Mouse (Mus musculus): ENCODE measurements at regions not wholly inside any gene's neighbourhood (a gene's known extent, or its start where the extent isn't known, plus 50 kb on each side); places are given as distances from the start of the nearest gene placed in this dataset.
"Not testable (repeated sequence)": the region's sequence is repeated elsewhere in the genome, so short reads cannot be mapped to it uniquely, and the experiment has no call there.

- no peak for TF ChIP-seq POLR2A (IDR thresholded peaks at IDR 0.05; ENCODE audit: low read depth, low read length)
- 82% methylated on average over 3 of the region's 3 CpGs for WGBS
Measured at GRCm38 (mm10) chr2:17898780-17899179, 98.0 kb downstream of the H2al2a start.

GRCm38 (mm10) chr2:17896036-17896435 is 100.7 kb downstream of the H2al2a start:
- DNase-seq (ENCODE audit: low read depth in 1 of 2, low spot score in 2 of 2) = no peak
- no peaks in the 10 kb centered on the region for H3K27me3 ChIP-seq (ENCODE audit: control insufficient read depth, insufficient read depth, low read length)
- 90% methylated on average over 2 of the region's 2 CpGs for WGBS
- H3K4me1 ChIP-seq (ENCODE audit: control insufficient read depth, insufficient read depth, insufficient read length) = no peaks in the 10 kb centered on the region
- H3K36me3 ChIP-seq (ENCODE audit: control insufficient read depth, insufficient read depth, low read length) = no peaks in the 10 kb centered on the region
- no peak for TF ChIP-seq POLR2A (IDR thresholded peaks at IDR 0.05; ENCODE audit: low read depth, low read length)
- no peak for TF ChIP-seq CTCF (IDR thresholded peaks at IDR 0.05; ENCODE audit: extremely low read depth, insufficient read depth, insufficient read length, insufficient replicate concordance)
- H3K4me3 ChIP-seq (ENCODE audit: extremely low read depth, insufficient read depth, insufficient read length) = no peak overlapping the region
- H3K27ac ChIP-seq (ENCODE audit: insufficient read depth, low read length) = no peak overlapping the region

More at GRCm38 (mm10) chr2:17898780-17899179, 98.0 kb downstream of the H2al2a start:
- H3K36me3 ChIP-seq (ENCODE audit: control insufficient read depth, insufficient read depth, low read length) = no peaks in the 10 kb centered on the region
- H3K4me3 ChIP-seq (ENCODE audit: extremely low read depth, insufficient read depth, insufficient read length) = no peak overlapping the region
- no peaks in the 10 kb centered on the region for H3K27me3 ChIP-seq (ENCODE audit: control insufficient read depth, insufficient read depth, low read length)
- no peak overlapping the region for H3K27ac ChIP-seq (ENCODE audit: insufficient read depth, low read length)
- no peaks in the 10 kb centered on the region for H3K4me1 ChIP-seq (ENCODE audit: control insufficient read depth, insufficient read depth, insufficient read length)
- no peak for DNase-seq (ENCODE audit: low read depth in 1 of 2, low spot score in 2 of 2)

- not testable (repeated sequence) for DNase-seq (ENCODE audit: low read depth in 1 of 2, low spot score in 2 of 2); H3K4me1 ChIP-seq (ENCODE audit: control insufficient read depth, insufficient read depth, insufficient read length); H3K27me3 ChIP-seq (ENCODE audit: control insufficient read depth, insufficient read depth, low read length); H3K36me3 ChIP-seq (ENCODE audit: control insufficient read depth, insufficient read depth, low read length); H3K4me3 ChIP-seq (ENCODE audit: extremely low read depth, insufficient read depth, insufficient read length); H3K27ac ChIP-seq (ENCODE audit: insufficient read depth, low read length)
- 93% methylated on average over 7 of the region's 7 CpGs for WGBS
Measured at GRCm38 (mm10) chr2:17892661-17893060, 104.1 kb downstream of the H2al2a start.

- no peaks in the 10 kb centered on the region for H3K36me3 ChIP-seq (ENCODE audit: control insufficient read depth, insufficient read depth, low read length)
- TF ChIP-seq CTCF (IDR thresholded peaks at IDR 0.05; ENCODE audit: extremely low read depth, insufficient read depth, insufficient read length, insufficient replicate concordance) (no peak), POLR2A (IDR thresholded peaks at IDR 0.05; ENCODE audit: low read depth, low read length) (no peak)
- no peaks in the 10 kb centered on the region for H3K4me1 ChIP-seq (ENCODE audit: control insufficient read depth, insufficient read depth, insufficient read length)
- H3K4me3 ChIP-seq (ENCODE audit: extremely low read depth, insufficient read depth, insufficient read length) = no peak overlapping the region
- WGBS = 87% methylated on average over 3 of the region's 3 CpGs
- no peak for DNase-seq (ENCODE audit: low read depth in 1 of 2, low spot score in 2 of 2)
- no peaks in the 10 kb centered on the region for H3K27me3 ChIP-seq (ENCODE audit: control insufficient read depth, insufficient read depth, low read length)
- no peak overlapping the region for H3K27ac ChIP-seq (ENCODE audit: insufficient read depth, low read length)
Measured at GRCm38 (mm10) chr2:17887699-17888098, 109.1 kb downstream of the H2al2a start.

GRCm38 (mm10) chr2:17882389-17882788 is 114.4 kb downstream of the H2al2a start:
- WGBS = 88% methylated on average over 12 of the region's 12 CpGs
- Histone ChIP-seq H3K36me3 (ENCODE audit: control insufficient read depth, insufficient read depth, low read length) (no peaks in the 10 kb centered on the region), H3K27ac (ENCODE audit: insufficient read depth, low read length) (no peak overlapping the region), H3K4me1 (ENCODE audit: control insufficient read depth, insufficient read depth, insufficient read length) (no peaks in the 10 kb centered on the region), H3K4me3 (ENCODE audit: extremely low read depth, insufficient read depth, insufficient read length) (no peak overlapping the region), H3K27me3 (ENCODE audit: control insufficient read depth, insufficient read depth, low read length) (no peaks in the 10 kb centered on the region)
- TF ChIP-seq POLR2A (IDR thresholded peaks at IDR 0.05; ENCODE audit: low read depth, low read length) (no peak), CTCF (IDR thresholded peaks at IDR 0.05; ENCODE audit: extremely low read depth, insufficient read depth, insufficient read length, insufficient replicate concordance) (no peak)
- no peak for DNase-seq (ENCODE audit: low read depth in 1 of 2, low spot score in 2 of 2)

GRCm38 (mm10) chr2:17880800-17881717 is 115.7 kb downstream of the H2al2a start:
- Histone ChIP-seq H3K27ac (ENCODE audit: insufficient read depth, low read length) (no peak overlapping the region), H3K4me3 (ENCODE audit: extremely low read depth, insufficient read depth, insufficient read length) (no peak overlapping the region), H3K4me1 (ENCODE audit: control insufficient read depth, insufficient read depth, insufficient read length) (no peaks in the 10 kb centered on the region), H3K27me3 (ENCODE audit: control insufficient read depth, insufficient read depth, low read length) (no peaks in the 10 kb centered on the region), H3K36me3 (ENCODE audit: control insufficient read depth, insufficient read depth, low read length) (no peaks in the 10 kb centered on the region)
- no peak for DNase-seq (ENCODE audit: low read depth in 1 of 2, low spot score in 2 of 2)
- TF ChIP-seq POLR2A (IDR thresholded peaks at IDR 0.05; ENCODE audit: low read depth, low read length) = no peak
- no peak for TF ChIP-seq CTCF (IDR thresholded peaks at IDR 0.05; ENCODE audit: extremely low read depth, insufficient read depth, insufficient read length, insufficient replicate concordance)
- 79% methylated on average over 11 of the region's 11 CpGs for WGBS

GRCm38 (mm10) chr2:17877901-17878300 is 118.9 kb downstream of the H2al2a start:
- TF ChIP-seq POLR2A (IDR thresholded peaks at IDR 0.05; ENCODE audit: low read depth, low read length) = no peak
- TF ChIP-seq CTCF (IDR thresholded peaks at IDR 0.05; ENCODE audit: extremely low read depth, insufficient read depth, insufficient read length, insufficient replicate concordance) = no peak
- Histone ChIP-seq H3K4me1 (ENCODE audit: control insufficient read depth, insufficient read depth, insufficient read length) (no peaks in the 10 kb centered on the region), H3K4me3 (ENCODE audit: extremely low read depth, insufficient read depth, insufficient read length) (no peak overlapping the region), H3K36me3 (ENCODE audit: control insufficient read depth, insufficient read depth, low read length) (no peaks in the 10 kb centered on the region), H3K27me3 (ENCODE audit: control insufficient read depth, insufficient read depth, low read length) (no peaks in the 10 kb centered on the region), H3K27ac (ENCODE audit: insufficient read depth, low read length) (no peak overlapping the region)
- 97% methylated on average over 1 of the region's 1 CpGs for WGBS
- DNase-seq (ENCODE audit: low read depth in 1 of 2, low spot score in 2 of 2) = no peak
